Mouse (Mus musculus) erythroblast, embryonic 14.5 days (primary cell): ENCODE data around the gene Wdr31.

ENCODE experiments used
- GATA1 ChIP-seq: IDR thresholded peaks from 2 replicates; pipeline ENCODE4 v1.6.1; 2012; ENCODE audit warnings: low read length, inconsistent platforms, mixed read lengths
- TAL1 ChIP-seq: IDR thresholded peaks from 3 replicates; pipeline ENCODE4 v1.6.1; 2012; ENCODE audit warnings: low read length, inconsistent platforms, mixed read lengths

DNA sequence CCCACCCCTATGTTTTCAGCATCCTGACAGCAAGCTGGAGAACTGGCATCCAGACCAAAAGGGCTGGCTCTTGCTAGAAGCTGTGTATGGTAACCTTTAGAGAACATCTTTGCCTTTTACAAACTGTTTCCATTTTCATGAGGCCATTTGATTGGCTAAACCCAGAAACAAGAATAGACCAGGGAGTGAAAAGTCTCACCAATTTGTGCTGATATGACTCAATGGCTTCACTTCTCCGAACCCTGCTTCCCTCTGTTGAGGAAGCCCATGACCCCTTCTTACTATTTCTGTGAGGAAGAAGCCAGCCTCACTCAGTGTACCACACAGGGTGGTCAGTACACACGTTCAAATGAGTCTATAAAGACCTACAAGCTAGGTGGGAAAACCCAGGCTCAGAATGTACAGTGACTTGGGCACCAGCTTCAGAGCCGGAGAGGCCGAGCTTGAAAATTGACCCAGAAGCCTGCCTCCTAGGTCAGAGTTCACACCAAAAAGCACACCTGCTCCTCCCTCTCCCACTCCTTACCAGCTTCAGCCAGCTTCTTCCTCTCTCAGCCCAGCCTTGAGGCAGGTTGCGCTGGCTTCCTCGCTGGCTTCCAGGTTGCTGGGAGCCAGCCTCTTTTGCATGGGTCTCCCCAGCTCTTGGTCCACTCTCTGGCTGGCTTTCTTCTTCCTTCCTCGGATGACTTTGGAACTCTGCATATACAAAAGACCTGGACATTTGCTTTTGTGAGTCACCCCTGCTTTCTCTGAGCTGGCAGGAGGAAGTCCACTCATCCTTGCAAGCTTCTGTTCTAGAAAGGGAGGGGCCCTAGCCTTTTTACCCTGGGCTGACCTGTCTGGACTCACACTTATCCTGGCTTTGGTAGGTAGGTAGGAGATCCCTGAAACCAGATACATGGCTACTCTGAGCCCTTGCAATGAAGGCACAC is 36.5 kb downstream of the Wdr31 start:
- TF ChIP-seq GATA1 (no peak), TAL1 (no peak)
